Mouse (Mus musculus) retina, postnatal 7 days (tissue): Measurements from ENCODE around the gene Stx8.

ENCODE experiments used
- DNase-seq: peaks from one replicate; pipeline ENCODE4 v3.0.0-alpha.2; 2012; ENCODE audit warnings: low read depth, low spot score

Stx8 gene

DNA sequence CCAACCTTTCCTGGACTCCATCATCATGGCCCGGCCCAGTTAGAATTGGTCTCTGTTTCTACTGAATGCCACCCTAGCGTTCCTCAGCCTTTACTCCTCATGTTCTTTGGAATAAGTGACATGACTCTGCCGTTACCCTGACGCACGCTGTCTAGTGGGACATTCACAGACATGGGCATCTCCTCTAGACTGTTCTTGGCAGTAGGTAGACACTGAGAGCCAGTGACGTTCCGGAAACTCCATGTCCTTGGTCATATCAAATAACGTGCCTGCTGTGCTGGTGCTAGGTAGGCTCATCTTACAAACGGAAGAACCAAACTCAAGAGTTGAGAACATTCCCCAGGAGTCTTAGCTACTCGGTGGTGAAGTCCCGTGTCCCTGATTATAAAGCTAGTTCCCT is 231.5 kb downstream of the Stx8 start:
- no peak for DNase-seq

DNA sequence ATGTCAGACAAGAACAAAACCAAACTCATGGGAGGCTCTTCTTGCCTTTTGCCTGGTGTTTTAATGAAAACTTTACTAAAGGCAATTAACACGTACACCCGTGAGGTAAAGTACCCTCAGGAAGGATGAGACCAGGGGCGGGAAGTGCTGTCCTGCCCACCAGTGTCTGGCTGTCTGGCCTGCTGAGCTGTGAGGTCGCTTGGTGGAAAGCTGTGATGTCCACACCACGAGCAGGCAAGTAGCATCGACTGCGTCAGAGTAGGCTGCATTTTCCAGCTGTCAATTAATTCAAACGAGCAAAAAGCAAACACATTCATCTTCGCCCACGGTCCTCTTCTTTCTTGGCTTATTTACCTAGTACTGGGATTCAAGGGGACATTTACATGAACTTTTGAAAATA is 232.7 kb downstream of the Stx8 start:
- no peak for DNase-seq

- no peak for DNase-seq
These were observed 233.1 kb downstream of the Stx8 start for GRCm38 (mm10) chr11:68199103-68199502.

DNA sequence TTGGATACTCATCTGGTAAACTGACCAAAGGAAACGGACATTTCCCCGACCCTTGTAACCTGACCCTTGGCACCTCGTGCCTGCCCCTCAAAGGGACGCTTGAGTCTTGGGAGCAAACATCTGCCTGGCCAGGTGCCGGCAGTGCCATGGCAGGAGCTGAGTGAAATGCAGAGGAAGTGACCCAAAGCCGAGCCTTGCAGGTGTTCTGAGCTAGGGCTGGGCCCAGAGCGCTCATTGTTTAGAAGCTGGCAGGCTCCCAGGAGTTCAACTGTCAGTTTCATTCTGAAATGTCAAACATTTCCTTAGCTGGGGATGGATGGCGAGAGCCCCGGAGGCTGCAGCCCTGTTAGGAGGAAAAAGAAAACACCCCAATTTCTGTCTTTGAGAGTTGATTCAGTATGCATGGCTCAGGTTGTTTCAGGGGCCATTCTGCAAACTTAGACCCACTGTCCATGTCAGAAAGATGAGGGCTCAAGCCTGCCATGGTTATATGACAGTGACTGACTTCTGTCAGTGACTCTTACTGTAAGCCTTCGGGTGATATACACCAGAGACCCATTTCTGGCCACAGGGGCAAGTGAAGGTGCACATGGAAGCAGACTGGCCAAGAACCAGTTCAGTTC is 233.9 kb downstream of the Stx8 start:
- DNase-seq = no peak

- DNase-seq = no peak
These were observed 234.5 kb downstream of the Stx8 start for GRCm38 (mm10) chr11:68200500-68200899.

- DNase-seq = no peak
These were observed 235.1 kb downstream of the Stx8 start for GRCm38 (mm10) chr11:68201063-68201462.

DNA sequence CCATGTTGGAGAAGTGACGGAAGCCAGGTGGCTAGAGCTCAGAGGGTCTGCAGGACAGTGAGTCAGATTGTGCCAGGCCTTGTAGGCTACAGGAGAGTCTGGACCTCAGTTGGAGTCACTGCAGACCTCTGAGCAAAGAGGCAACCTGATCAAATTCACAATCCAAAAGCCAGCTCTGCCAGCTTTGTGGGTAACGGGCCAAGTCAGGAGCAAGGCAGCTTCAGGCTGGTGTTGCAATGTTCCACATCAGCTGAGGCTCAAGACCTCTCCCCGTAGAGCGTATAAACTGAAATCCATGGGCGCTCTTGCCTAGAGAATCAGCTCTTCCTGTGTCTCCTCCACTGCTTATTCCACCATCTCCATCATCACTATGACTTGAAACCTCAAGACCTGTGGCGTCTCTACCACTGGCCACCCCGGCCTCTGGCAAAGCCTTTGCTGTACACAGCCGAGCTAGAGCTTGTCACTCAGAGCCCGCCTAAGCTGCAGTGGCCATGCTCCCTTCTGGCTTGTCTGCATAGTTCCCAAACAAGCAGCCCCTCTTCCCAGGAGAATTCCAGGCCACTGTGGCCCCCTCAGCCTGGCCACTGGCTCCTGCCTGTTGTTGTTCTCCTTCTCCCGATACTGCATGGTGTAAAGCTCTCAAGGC is 235.9 kb downstream of the Stx8 start:
- DNase-seq = no peak

DNA sequence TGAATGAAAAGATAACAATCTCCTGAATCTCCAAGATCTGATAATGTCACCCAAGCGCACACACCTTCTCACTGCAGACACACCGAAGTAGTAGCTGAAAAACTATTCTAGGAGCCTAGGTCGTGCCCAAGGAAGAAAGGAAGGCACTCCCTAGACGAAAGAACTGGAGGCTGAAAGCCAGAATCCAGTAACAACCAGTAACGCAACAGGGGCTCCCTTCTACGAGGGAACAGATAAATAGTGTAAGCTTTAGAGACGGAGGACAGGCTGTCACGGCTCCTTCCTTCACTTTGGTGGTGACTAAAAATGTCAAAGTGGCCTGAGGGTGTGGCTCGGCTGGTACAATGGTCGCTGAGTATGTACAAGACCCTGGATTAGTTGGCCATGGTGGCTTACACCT is 236.6 kb downstream of the Stx8 start:
- DNase-seq = no peak

DNA sequence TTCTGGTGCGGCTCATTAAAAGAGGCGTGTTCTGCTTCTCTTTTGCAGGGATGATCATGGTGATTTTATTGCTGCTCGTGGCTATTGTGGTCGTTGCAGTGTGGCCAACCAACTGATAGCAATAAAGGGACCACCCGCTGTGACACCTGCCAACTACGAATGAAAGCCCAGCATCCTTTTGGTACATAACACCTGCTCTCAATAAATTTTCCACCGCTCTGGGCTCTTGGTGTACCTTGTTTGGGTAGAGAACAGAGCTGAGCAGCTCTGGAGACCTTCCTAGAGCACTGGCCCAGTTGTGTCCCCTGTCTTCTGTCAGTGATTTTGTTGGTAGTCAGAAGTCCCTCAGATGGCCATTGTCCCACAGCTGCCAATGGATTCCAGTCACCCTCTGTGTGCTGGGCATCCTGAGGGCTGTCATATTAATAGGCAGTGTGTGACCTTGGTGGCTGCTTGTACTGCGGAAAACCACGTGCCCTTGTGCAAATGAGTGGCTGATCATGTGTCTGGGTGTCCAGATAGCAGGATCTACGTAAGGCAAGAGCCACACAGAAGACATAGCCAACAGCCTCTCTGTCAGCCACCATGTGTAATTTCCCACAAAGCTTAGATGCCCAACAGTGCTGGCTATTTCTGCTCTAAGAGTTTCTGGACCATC is 237.8 kb downstream of the Stx8 start:
- DNase-seq = no peak

DNA sequence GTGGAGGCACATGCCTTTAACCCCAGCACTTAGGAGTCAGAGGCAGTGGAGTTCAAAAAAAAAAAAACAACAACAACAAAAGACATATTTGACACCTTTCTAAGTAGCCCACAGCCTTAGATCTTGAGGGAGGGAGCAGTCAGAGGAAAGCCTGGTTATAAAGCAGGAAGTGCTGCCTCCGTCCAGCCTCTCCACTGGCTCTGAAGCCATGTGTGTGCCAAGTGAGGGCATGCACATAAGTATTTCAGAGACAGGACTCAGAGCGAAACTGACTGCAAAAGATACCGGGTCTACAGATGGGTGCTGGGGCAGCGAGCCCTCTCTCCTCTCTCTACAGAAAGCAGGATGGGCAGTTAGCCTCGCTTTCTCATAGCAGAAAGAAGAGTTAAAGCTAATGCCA is 238.4 kb downstream of the Stx8 start:
- DNase-seq = no peak

DNA sequence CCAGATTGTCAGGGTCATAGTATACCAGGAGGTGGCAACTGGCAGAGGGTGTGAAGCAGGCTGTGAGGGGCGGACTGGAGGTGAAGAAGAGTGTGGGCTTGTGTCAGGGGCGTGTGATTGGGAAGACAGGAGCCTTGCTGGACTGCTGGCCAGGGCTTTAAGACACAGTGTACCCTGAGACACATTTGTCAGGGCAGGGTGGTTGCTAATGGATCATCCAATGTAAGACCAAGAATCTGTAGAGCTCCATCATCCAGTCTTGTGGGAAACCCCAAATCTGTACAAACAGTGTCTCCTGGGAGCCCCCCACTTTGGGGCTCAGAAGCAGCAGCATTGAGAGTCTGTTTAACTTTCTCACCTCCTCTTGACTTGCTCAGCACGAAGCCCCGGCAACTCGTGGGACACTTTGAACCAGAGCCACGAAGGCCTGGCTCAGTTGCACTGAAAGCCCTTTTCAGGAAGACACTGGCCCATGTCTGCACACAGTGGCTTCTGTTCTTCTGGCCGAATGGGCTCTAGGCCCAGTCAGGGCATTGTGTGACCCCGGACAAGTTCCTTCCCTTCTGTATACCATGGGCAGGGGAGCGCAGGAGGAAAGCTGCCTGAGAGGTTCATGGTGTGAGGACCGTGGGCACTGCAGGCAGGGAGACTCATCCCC is 239.7 kb downstream of the Stx8 start:
- DNase-seq = no peak

DNA sequence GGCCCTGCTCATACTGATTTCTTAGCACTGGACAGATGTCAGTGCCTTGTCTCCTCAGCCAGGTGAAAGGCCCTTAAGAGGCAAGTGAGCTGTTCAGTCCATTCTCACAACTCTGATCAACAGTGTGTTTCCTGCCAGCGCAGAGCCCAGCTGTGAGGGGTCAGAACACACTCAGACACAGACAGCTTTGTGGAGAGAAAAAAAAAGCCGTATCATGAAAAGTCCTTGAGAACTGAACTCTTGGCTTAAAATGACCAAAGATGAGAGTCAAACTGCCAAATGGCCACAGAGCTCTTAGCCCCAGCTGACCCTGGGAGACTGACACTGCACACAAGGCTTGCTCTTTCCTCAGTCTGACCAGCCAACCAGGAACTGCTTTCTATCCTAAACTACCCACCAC is 242.0 kb downstream of the Stx8 start:
- DNase-seq = no peak

DNA sequence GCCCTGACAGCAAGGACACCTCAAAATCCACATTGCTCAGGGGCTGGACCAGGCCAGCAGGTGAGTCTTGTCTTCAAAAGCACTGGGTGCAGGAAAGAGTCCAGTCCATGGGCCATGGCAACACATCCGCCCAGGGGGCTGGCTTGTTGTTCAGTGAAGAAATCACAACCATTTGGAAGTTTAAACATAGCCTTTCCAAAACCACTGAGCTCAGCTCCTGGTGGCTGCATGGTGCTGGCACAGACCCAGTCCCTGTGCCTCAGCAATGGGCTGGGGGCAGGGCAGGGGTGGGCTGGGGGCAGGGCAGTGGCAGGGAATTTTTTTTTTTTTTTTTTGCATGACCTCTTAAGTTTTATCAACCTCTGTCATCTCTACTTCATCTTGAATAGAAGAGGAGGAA is 242.6 kb downstream of the Stx8 start:
- DNase-seq = no peak

GRCm38 (mm10) chr11:68209506-68209905 is 243.5 kb downstream of the Stx8 start:
- DNase-seq = no peak

DNA sequence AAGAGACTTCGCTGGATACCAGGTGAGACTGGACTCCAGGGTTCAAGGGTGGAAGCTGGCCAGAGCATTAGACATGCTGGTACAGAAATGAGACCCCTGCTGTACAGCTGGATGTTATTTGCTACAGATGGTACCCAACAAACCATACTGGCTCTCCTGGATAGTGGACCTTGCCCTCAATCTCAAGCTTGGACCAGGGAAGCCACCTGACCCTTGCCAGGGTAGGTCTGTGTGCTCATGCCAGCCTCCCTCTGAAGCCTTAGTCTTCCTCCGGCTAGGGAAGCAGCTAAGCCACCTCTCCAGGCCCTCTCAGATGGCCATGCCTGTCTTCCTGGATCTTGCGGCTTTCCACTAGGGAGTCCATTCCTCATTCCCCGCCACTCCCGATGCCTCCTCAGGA is 244.7 kb downstream of the Stx8 start:
- DNase-seq = no peak

DNA sequence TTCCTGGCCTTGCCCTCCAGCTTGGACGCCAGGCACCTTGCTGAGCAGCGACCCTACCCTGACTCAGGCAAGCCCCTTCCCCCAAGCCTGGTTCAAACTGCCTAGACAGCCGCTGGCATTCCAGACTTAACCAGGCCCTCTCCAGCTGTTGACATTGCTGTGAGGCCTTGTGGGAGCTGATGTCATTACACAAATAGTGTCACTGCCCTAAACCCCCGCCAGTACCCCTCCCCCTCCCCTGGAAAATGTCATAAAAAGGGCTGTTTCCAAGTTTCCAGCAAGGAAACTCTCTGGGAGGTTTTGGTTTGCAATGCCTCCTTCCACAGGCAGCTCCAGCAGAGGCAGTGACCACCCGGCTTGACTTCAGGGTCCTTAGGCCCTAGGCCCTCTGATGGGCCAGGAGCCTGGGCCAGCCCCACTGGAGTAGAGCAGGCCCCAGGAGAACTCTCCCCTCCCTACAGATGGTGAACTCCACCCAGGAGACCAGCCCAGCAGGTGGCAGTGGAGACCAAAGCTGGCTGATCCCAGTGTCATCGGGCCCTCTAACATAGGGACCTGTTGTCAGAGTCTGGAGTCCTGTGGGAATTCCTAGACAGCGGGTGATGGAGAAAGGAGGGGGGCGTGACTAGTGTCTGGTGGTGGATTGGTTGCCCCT is 246.1 kb downstream of the Stx8 start:
- DNase-seq = peak; percentile 11

DNA sequence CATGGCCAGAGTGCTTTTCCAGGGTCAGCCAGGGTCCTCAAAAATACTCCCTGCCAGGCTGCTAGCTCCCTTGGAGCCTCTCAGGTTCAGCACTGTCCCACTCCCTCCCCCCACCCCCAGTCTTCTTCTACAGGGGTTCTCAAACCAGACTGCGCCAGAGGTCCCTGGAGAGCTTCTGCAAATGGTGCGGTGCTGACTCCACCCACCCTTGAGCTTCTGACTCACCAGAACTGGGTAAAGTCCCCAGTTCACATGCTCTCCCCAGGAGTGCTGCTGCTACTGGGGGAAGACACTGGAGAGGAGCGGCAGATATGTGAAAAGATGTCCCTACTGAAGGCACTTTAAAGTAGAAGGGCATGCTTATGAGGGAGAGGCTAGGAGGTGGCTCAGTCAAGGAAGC is 247.9 kb downstream of the Stx8 start:
- no peak for DNase-seq

DNA sequence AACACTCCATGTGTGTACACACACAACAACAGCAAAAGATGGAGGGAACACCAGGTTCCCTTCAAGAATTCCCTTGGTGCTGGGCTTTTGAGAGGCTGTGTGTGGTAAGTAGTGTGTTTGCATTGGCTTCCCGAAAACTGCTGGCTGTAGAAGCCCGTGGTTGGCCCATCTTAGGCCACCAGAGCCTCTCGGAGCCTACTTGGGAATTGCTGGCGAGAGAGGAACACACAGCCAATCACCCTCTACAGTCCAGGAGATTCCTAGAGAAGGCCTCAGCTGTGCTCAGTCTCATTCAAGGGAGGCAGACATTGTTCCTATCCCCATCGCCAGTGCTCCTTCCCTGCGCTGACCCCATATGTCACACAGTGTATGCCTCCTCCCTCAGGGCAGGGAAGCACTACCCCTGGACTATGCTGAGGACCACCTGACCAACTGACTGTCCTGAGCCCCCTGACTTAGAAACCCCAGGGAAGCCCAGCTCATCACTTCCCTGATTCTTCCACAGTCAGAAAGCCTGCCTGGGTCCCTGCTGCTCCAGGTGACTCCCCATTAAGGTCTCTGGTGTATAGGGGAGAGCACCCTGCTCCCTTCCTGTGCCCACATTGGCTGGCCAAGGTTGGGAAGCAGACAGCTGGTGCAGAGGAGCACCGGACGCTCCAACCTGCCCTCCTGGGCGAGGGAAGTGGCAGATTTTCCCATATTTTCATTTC is 248.7 kb downstream of the Stx8 start:
- DNase-seq = no peak

GRCm38 (mm10) chr11:68215206-68215912 is 249.4 kb downstream of the Stx8 start:
- no peak for DNase-seq

DNA sequence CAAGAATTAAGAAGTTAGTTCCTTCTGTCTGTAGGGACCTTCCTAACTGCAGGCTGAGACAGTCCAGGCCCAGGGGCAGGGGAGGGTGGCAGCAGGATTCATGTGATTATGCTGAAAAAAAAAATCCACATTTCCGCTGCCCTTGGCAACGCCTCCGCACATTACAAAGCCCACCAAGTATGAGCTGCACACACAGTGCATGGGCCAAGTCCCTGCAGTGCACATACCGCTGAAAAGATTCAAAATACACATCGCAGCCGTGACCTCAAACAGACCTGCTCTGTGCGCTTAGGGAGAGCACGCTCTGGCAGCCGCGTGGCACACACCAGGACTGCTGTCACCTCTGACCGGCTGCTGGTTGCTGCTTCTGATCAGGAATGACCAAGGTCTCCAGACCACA is 250.0 kb downstream of the Stx8 start:
- no peak for DNase-seq

- DNase-seq = no peak
These were observed 254.7 kb downstream of the Stx8 start for GRCm38 (mm10) chr11:68220733-68221132.
